Mouse (Mus musculus): Measurements from ENCODE around the gene Mipep.

GRCm38 (mm10) chr14:60926011-60926410 is 141.6 kb downstream of the Mipep start:
- TF ChIP-seq POLR2A (IDR thresholded peaks at IDR 0.05; ENCODE audit: low read depth, low read length) = no peak
- no peak for TF ChIP-seq CTCF (IDR thresholded peaks at IDR 0.05; ENCODE audit: extremely low read depth, insufficient read depth, insufficient read length, insufficient replicate concordance)
